Mouse (Mus musculus) hindbrain, embryonic 11.5 days (tissue): ENCODE measurements around the gene Capzb. TPM values are rescaled to one million over a fixed set of nuclear protein-coding genes. Genes with fewer than 3 reads are reported as not detected.

Source experiments
- ATAC-seq: fragments of 200-750 bp; cut with Nextera tagmentation; 2 replicates; pipeline ENCODE4 v1.8.0; 2017; ENCODE audit warnings: mild to moderate bottlenecking, moderate TSS enrichment, moderate library complexity; ENCODE audit not compliant: low FRiP score
- DNase-seq: peaks from one replicate; pipeline ENCODE4 v3.0.0-alpha.2; 2015; ENCODE audit warnings: low spot score
- H3K27ac ChIP-seq: fragments of 300-500 bp; sonication (generic); 2 replicates; pipeline ENCODE4 v1.5.1; 2014; ENCODE audit warnings: mild to moderate bottlenecking, low read depth, low read length
- H3K27me3 ChIP-seq: fragments of 300-500 bp; sonication (generic); 2 replicates; pipeline ENCODE4 v1.6.1; 2014; ENCODE audit warnings: mild to moderate bottlenecking, low read length, moderate library complexity, mixed read lengths; ENCODE audit not compliant: control insufficient read depth, insufficient read depth
- H3K36me3 ChIP-seq: fragments of 300-500 bp; sonication (generic); 2 replicates; pipeline ENCODE4 v1.6.1; 2014; ENCODE audit warnings: mild to moderate bottlenecking, low read length, moderate library complexity, mixed read lengths; ENCODE audit not compliant: control insufficient read depth, insufficient read depth
- H3K4me1 ChIP-seq: fragments of 300-500 bp; sonication (generic); replicated peaks from 2 replicates; pipeline ENCODE4 v1.6.1; 2014; ENCODE audit warnings: low read length, mixed read lengths; ENCODE audit not compliant: control insufficient read depth, insufficient read depth
- H3K4me2 ChIP-seq: fragments of 300-500 bp; sonication (generic); replicated peaks from 2 replicates; pipeline ENCODE4 v1.6.1; 2014; ENCODE audit warnings: mild to moderate bottlenecking, low read depth, low read length
- H3K4me3 ChIP-seq: fragments of 300-500 bp; sonication (generic); 2 replicates; pipeline ENCODE4 v1.5.1; 2014; ENCODE audit warnings: low read depth, low read length
- H3K9ac ChIP-seq: fragments of 300-500 bp; sonication (generic); 2 replicates; pipeline ENCODE4 v1.6.1; 2014; ENCODE audit warnings: low read depth, low read length
- H3K9me3 ChIP-seq: fragments of 300-500 bp; sonication (generic); 2 replicates; pipeline ENCODE4 v1.6.1; 2016; ENCODE audit warnings: low read length; ENCODE audit not compliant: control insufficient read depth
- WGBS: fragments of 180-500 bp; shearing (Covaris S2); extraction: QIAGEN DNeasy Blood & Tissue Kit; methylation state at CpG from one replicate; pipeline ENCODE4 v1.1.7; 2014; 5-methylcytosine and 5-hydroxymethylcytosine counted together
- polyA plus RNA-seq: library from polyadenylated mRNA; unstranded; fragments of >200 nt; fragmentation: Nextera tagmentation; extraction: Ambion mirVana; gene quantifications from 2 replicates; pipeline ENCODE4 v1.2.1, GENCODE M21; 2014

Gene Capzb
- polyA plus RNA-seq, 1 experiment from 2014 or later = 239 TPM

DNA sequence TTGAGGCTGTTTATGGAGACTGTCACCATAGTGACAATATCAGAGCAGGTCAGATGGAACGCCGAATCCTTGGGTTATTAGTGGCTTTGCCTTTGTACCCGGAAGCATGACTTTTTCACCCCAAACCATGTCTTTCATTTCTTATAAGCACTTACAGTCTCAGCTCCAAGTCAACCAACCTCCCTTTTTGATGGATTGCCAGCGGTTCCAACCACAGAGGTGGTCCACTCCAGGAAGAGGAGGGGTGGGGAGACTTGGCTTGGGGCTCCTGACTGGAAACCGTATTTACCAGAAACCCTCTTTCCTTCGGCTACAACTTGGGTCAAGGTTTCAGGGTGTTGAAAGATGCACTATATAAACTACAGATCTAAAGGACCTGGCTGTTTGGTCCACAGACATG is 16.7 kb upstream of the Capzb start:
- WGBS = 74% methylated on average over 6 of the region's 6 CpGs
- DNase-seq (no peak), ATAC-seq (no peak)
- Histone ChIP-seq H3K36me3 (no peaks in the 10 kb centered on the region), H3K4me2 (no peak overlapping the region), H3K27me3 (no peaks in the 10 kb centered on the region), H3K9me3 (no peaks in the 10 kb centered on the region), H3K27ac (no peak overlapping the region), H3K4me1 (no peaks in the 10 kb centered on the region), H3K4me3 (no peak overlapping the region), H3K9ac (no peak overlapping the region)

DNA sequence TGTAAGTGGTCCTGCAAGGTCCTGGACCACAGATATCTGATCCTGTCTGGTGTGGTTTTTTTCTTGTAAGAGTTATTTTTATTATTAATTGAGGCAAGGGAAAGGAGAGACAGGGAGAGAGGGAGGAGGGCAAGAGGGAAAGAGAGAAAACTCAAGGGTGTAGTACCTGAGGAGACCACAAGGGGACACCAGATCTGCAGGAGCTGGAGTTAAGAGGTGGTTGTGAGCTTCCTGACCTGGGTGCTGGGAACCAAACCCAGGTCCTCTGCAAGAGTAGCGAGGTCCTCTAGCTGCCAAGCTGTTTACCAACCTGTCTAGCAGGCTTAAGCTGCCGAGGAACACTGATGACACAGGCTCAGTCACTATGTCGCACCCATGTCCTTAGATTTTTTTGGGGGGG is 14.8 kb upstream of the Capzb start:
- Histone ChIP-seq H3K4me1 (no peaks in the 10 kb centered on the region), H3K4me3 (no peak overlapping the region), H3K36me3 (no peaks in the 10 kb centered on the region), H3K27ac (no peak overlapping the region), H3K27me3 (no peaks in the 10 kb centered on the region), H3K9me3 (no peaks in the 10 kb centered on the region), H3K9ac (no peak overlapping the region), H3K4me2 (no peak overlapping the region)
- WGBS = 90% methylated on average over 3 of the region's 3 CpGs
- DNase-seq (no peak), ATAC-seq (no peak)

- H3K4me2 ChIP-seq = no peak overlapping the region
- H3K27me3 ChIP-seq = no peaks in the 10 kb centered on the region
- H3K9ac ChIP-seq = no peak overlapping the region
- no peaks in the 10 kb centered on the region for H3K4me1 ChIP-seq
- 96% methylated on average over 11 of the region's 11 CpGs for WGBS
- no peak overlapping the region for H3K27ac ChIP-seq
- no peaks in the 10 kb centered on the region for H3K36me3 ChIP-seq
- no peak for ATAC-seq
- no peaks in the 10 kb centered on the region for H3K9me3 ChIP-seq
- no peak for DNase-seq
- no peak overlapping the region for H3K4me3 ChIP-seq
Observed at GRCm38 (mm10) chr4:139178377-139178776, 14.3 kb upstream of the Capzb start.

- ATAC-seq = no peak
- 80% methylated on average over 2 of the region's 2 CpGs for WGBS
- DNase-seq = no peak
- H3K4me2 ChIP-seq = no peak overlapping the region
- H3K27ac ChIP-seq = no peak overlapping the region
- no peak overlapping the region for H3K4me3 ChIP-seq
- H3K9ac ChIP-seq = no peak overlapping the region
- H3K36me3 ChIP-seq = no peaks in the 10 kb centered on the region
- H3K27me3 ChIP-seq = no peaks in the 10 kb centered on the region
- no peaks in the 10 kb centered on the region for H3K4me1 ChIP-seq
- H3K9me3 ChIP-seq = no peaks in the 10 kb centered on the region
Observed at GRCm38 (mm10) chr4:139179218-139179617, 13.5 kb upstream of the Capzb start.

DNA sequence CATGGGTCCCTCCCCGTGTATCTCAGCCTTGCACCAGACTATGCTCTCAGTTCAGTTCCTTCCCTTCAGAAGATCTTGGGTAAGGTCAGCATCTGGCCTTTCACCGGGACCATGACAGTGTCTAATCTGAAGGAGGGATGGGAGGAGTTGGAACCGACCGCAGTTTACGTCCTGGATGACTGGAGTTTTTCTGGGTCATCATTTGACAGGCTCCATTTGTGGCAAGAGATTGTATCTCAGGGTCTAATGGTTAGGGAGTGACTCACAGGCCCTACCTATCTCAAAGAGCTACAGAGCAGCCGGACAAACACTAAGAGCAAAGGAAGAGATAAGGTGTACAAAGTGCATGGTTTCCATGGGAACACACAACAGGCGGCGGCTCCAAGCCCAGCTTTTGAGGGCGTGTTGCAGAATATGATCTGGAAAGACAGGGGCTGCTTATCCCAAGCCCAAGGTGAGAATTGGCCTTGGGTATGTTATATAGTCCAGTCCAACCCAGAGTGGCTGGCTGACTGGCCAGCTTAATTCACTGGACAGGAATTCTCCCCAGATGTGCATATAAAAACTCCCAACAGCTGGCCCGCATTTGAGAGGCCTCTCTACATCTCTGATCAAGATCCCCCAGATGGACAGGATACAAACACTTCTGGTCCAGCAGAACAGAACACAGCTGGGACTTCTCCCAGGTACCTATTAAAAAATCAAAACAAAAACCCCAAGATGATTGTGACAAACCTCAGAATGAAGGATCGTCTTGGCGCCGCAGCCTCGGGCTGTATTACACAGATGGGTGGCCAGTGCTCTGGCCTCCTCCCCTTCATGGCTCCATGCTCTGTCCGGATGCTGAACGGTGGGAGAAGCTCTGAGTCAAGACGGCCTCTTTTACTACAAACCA is 12.7 kb upstream of the Capzb start:
- Histone ChIP-seq H3K27me3 (no peaks in the 10 kb centered on the region), H3K9ac (no peak overlapping the region), H3K27ac (no peak overlapping the region), H3K9me3 (no peaks in the 10 kb centered on the region), H3K4me3 (no peak overlapping the region), H3K4me1 (no peaks in the 10 kb centered on the region), H3K4me2 (no peak overlapping the region), H3K36me3 (no peaks in the 10 kb centered on the region)
- ATAC-seq (no peak), DNase-seq (no peak)
- WGBS = 87% methylated on average over 17 of the region's 17 CpGs

DNA sequence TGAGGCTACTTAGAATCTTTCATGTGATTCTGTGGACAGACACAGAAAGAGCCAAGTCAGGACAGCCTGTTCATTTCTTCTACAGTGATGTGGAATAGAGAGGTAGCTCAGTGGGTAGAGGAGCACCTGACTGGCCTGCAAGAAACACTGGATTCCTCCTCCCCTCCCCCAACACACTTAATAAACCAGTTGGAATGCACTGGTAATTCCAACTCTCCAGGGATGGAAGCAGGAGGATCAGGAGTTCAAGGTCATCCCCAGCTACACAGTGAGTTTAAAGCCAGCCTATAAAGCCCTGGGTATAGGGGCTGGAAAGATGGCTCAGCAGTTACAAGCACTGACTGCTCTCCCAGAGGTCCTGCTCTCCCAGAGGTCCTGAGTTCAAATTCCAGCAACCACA is 10.2 kb upstream of the Capzb start:
- Histone ChIP-seq H3K4me3 (no peak overlapping the region), H3K27me3 (no peaks in the 10 kb centered on the region), H3K4me2 (no peak overlapping the region), H3K27ac (no peak overlapping the region), H3K36me3 (no peaks in the 10 kb centered on the region), H3K9ac (no peak overlapping the region), H3K9me3 (no peaks in the 10 kb centered on the region), H3K4me1 (no peaks in the 10 kb centered on the region)
- DNase-seq = no peak
- ATAC-seq = no peak

GRCm38 (mm10) chr4:139185766-139186442 is 6.8 kb upstream of the Capzb start:
- Histone ChIP-seq H3K4me2 (no peak overlapping the region), H3K4me1 (no peaks in the 10 kb centered on the region), H3K27me3 (no peaks in the 10 kb centered on the region), H3K4me3 (no peak overlapping the region), H3K9me3 (no peaks in the 10 kb centered on the region), H3K36me3 (no peaks in the 10 kb centered on the region), H3K9ac (no peak overlapping the region), H3K27ac (no peak overlapping the region)
- 93% methylated on average over 5 of the region's 5 CpGs for WGBS
- DNase-seq = no peak
- ATAC-seq = no peak

- no peaks in the 10 kb centered on the region for H3K27me3 ChIP-seq
- H3K27ac ChIP-seq = no peak overlapping the region
- 83% methylated on average over 11 of the region's 11 CpGs for WGBS
- H3K4me2 ChIP-seq = no peak overlapping the region
- H3K4me1 ChIP-seq = 0 out of 2 replicates have a peak, but pooled peaks cover 4% of the 10 kb centered on the region
- no peaks in the 10 kb centered on the region for H3K9me3 ChIP-seq
- DNase-seq (no peak), ATAC-seq (no peak)
- no peak overlapping the region for H3K4me3 ChIP-seq
- H3K9ac ChIP-seq = no peak overlapping the region
- H3K36me3 ChIP-seq = no peaks in the 10 kb centered on the region
Observed at GRCm38 (mm10) chr4:139187930-139188329, 4.8 kb upstream of the Capzb start.
